Mouse (Mus musculus): ENCODE measurements at regions not wholly inside any gene's neighbourhood (a gene's known extent, or its start where the extent isn't known, plus 50 kb on each side); places are given as distances from the start of the nearest gene placed in this dataset.

DNA sequence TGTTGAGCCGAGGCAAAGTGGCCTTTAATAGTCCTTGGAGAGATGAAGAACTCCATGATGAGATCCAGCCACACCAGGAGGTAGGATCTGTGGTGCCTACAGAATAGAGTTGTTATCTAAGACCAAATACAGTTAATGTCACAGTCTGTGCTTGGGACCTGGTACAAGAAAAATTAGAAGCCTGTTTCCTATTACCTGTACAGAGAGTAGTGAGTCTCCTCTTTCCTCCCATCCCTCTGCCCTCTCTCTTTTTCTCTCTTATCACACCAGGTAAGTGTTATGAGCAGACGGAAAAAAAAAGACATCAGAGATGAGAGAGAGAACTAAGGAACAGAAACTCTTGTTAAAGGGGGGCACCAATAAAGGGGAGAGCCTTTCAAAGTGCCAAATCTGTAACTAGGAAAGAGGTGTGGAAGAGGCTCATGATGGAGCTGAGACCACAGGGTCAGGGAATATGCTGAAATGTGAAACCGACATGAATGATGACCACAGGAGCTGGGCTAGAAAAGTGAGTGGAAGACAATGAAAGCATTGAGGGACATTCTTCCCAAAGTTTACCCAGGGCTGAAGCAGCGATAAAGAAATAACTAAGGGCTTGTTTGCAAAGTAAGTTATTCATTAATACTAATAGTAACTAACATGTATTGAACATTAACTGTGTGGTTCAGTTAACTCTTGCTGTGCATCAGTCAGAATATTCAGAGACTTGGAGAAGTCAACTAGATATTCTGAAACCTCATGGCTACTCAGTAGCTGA lies 440.9 kb downstream of the Tns1 start:
- TF ChIP-seq CTCF (IDR thresholded peaks at IDR 0.05; ENCODE audit: low read depth, low read length) (no peak), POLR2A (IDR thresholded peaks at IDR 0.05; ENCODE audit: extremely low read depth, insufficient read depth, low read length) (no peak)

Measured in liver, adult 2 months (tissue).